Mouse (Mus musculus) stomach, postnatal 0 days (tissue): ENCODE measurements around the gene Hjurp.
A peak's percentile ranks its signal among the peaks of the same experiment; 100 is the strongest.

ENCODE experiments used
- CTCF ChIP-seq: IDR thresholded peaks from 2 replicates; pipeline ENCODE4 v1.5.1; 2016; ENCODE audit warnings: antibody characterized with exemption, low read depth, mild to moderate bottlenecking, moderate library complexity
- EP300 ChIP-seq: optimal IDR thresholded peaks from 2 replicates; pipeline ENCODE3; 2016; ENCODE audit warnings: antibody characterized with exemption

- peak; percentile 100 for TF ChIP-seq CTCF
- TF ChIP-seq EP300, result no peak
Measured at GRCm38 (mm10) chr1:88277098-88277817, at the start of gene Hjurp, which contains the start of gene Trpm8.
